Mouse (Mus musculus) T-cell, adult 2 months (primary cell): ENCODE measurements around the gene Tyk2.

Experiments used
- DNase-seq: peaks from one replicate; pipeline ENCODE4 v3.0.0; 2022; ENCODE audit warnings: low spot score

The Tyk2 gene

DNA sequence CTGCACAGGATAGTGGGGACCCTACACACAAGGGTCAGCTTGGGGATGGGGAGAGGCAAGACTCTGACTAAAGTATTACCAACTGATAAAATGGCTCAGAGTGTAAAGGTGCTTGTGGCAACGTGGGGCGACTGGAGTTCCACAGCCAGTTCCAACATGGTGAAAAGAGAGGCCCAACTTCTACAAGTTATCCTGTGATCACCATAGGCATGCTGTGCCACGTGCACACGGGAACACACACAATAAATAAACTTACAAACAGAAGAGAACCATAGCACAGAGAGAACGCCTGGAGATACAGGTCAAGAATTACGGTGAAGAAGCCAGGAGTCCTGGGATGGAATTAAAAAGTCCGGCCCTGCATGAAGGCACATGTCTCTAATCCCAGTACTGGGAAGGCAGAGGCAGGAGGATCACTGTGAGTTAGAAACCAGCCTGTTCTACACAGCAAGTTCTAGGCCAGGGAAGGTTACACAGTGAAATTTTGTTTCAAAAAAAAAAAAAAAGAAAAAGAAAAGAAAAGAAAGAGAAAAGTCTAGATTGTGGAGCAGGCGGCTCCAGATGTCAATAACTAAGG lies 18.1 kb upstream of the Tyk2 start:
- DNase-seq: no peak

- DNase-seq: no peak
Observed at GRCm38 (mm10) chr9:21148427-21148826, 17.4 kb upstream of the Tyk2 start.

- DNase-seq: peak; percentile 61
Observed at GRCm38 (mm10) chr9:21146722-21147121, 15.7 kb upstream of the Tyk2 start.

DNA sequence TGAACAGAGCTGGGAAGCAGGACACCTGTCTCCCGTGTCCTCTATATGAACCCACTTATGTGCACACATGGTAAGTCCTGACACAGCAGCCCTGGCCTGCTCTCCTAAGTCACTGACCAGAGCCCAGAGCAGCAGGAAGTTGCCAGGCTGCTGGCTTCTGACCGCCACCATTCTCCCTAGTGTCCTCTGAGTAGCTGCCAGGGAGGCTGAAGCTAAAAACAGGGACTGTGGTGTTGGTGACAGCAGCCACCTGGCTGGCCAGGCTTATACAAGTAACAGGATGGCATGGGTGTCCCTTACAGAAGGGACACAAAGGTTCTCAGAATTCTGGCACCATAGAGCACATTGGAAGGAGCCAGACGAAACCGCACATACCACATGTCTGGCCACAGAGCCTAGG lies 14.4 kb upstream of the Tyk2 start:
- no peak for DNase-seq

DNA sequence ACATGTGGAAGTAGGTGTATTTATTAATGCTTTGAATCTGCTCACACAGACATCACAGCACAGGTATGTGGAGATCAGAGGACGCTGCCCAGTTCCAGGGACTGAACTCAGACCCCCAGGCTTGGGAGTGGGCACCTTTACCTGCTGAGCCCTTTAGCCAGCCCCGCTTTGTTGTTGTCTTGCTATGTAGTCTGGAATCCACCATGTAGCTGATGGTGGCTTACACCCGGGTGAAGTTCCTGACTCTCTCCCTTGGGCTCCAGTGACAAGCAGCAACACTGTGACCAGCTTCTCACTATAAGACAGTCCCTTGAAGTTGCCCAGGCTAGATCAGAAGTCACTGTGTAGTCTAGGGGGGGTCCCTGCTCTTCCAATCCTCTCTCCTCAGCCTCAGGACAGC lies 13.3 kb upstream of the Tyk2 start:
- DNase-seq: no peak

DNA sequence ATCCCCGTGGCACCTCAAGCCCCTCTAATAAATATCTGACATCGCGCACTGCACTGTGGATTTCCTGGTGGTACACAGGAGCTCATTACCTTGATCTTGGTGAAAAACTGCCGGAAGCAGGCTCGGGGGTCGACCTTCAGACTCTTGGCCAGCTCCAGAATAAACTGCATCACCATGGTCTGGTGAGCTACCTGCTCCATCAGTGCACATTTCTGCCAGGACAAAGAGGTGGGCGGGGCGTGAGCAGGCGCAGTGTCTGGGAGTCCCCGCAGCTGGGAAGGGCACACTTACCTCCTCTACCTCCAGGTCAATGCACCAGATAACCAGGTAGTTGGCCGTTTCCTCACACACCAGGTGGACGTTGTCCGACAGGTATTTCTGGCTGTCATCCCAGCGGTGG lies 10.9 kb upstream of the Tyk2 start:
- no peak for DNase-seq

DNA sequence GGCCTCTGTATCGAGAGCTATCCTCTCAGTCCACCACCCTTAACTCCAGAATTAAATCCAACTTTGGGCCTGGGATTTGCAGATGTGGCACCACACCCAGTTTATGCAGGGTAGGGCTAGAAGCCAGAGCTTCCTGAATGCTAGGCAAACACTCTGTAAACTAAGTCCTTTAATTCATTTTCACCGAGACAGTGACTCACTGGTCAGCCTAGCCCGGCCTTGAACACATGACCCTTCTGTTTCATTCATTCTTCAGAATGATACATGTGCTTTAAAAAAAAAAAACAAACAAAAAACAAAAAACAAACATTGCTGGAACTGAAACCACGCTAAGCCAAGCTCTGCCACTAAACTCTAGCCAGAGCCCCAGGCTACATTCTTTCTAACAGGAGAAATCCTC lies 7.3 kb upstream of the Tyk2 start:
- no peak for DNase-seq

GRCm38 (mm10) chr9:21137229-21137628 lies 6.2 kb upstream of the Tyk2 start:
- DNase-seq: peak; percentile 71

- peak; percentile 54 for DNase-seq
Observed at GRCm38 (mm10) chr9:21136401-21136800, 5.4 kb upstream of the Tyk2 start.

DNA sequence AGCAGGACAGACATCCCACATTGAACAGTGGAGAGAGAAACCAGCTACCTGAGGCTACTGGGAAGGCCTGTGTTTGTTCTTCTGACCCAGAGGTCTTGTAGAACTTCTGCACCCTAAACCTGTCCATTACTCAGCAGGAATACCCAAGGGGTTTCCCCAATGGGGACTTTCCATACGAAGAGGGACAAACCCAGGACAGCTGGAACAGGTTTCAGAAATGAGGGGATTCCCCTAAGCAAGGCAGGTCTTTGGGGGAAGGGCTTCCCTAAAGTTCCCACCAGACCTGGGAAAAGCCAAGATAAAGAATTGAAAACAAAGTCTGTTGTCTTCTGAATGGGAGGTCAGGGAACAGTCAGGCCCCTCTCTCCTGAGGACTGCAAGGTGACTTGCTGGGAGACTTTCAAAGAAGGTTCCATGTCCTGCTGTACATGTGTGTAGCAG lies 4.9 kb upstream of the Tyk2 start:
- DNase-seq: peak; percentile 47

DNA sequence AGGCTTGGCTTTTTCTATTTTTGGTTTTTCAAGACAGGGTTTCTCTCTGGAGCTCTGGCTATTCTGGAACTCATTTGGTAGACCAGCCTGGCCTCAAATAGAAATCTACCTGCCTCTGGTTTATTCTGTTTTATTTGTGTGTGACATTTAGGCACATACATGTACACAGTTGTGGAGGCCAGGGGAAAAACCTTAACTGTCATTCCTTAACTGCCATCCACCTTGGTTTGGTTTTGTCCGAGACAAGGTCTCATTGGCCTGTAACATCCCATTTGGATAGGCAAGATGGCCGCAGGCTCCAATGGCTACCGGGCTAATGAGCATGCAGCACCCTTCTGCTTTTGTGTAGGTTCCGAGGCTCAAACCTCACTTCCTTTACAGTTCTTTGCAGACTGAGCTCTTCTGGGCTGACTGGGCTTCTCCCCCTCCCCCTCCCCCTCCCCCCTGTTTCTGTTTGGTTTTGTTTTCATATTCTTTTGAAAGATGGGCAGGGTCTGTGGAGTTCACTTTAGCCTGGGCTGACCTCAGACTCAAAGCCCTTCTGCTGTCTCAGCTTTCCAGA lies 4.4 kb upstream of the Tyk2 start:
- DNase-seq: no peak

- no peak for DNase-seq
Observed at GRCm38 (mm10) chr9:21134595-21135328, 3.7 kb upstream of the Tyk2 start.

GRCm38 (mm10) chr9:21133064-21133707 lies 2.1 kb upstream of the Tyk2 start:
- peak; percentile 73 for DNase-seq

DNA sequence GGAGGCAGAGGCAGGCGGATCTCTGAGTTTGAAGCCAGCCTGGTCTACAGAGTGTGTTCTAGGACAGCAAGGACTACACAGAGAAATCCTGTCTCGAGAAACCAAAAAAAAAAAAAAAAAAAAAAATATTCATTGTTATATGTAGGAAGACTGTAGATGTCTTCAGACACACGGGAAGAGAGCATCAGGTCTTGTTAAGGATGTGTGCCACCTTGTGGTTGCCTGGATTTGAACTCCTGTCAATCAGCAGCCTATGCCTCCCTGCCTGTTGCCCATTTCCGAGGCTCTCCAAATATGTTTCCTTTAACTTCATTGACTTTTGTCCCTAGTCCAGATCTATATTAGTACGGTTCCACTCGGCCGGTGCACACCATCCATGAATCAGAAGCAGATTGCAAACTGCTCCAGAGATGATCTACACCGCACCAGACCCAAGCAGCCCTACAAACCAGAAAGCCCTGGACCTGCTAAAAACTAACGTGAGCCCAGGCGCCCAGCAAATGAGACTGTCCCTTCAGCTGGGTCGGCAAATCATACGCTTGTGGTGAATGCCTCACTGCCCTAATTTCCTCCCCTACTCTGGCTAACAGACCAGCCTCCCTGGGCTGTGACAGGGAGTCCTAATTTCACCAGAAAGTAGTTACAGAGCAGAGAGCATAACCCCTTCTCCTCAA lies 1.2 kb upstream of the Tyk2 start:
- no peak for DNase-seq

DNA sequence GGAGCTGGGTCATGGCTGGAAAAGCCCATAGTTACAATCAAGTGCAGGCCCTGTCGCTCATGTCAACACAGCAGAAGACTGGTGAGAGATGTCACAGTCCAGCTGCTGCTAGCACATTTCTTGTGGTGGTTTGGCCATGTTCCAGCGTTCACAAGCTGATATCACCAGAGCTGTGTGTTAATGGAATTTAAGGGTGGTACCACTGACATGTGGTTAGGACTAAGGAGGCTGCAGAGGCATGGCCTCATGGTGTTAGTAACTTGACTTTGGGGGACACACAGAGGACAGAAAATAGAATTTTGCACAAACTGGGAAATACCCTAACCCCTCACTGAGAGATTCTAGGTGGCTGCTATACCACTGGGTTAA lies 4.8 kb downstream of the Tyk2 start:
- no peak for DNase-seq

GRCm38 (mm10) chr9:21125502-21126258 lies 5.4 kb downstream of the Tyk2 start:
- no peak for DNase-seq

DNA sequence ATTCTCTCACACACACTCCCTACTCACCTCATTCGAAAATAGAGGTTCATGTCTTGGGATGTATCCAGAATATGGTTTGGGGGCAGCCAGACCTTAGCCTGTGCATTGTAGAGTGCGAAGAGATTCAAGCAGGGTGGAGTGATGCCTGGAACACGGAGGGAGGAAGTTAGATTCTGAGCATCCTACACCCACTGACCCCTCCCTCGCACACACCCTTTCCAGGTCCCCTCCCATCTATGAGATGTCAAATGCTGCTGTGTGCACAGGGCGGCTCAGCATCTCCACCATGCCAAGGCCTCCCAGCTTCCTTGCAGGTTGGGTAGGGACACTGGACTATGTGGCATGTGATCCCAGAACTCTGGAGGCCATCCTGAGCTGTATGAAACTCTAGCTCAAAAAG lies 6.2 kb downstream of the Tyk2 start:
- DNase-seq: no peak

GRCm38 (mm10) chr9:21121483-21121882 lies 9.6 kb downstream of the Tyk2 start:
- DNase-seq: no peak

DNA sequence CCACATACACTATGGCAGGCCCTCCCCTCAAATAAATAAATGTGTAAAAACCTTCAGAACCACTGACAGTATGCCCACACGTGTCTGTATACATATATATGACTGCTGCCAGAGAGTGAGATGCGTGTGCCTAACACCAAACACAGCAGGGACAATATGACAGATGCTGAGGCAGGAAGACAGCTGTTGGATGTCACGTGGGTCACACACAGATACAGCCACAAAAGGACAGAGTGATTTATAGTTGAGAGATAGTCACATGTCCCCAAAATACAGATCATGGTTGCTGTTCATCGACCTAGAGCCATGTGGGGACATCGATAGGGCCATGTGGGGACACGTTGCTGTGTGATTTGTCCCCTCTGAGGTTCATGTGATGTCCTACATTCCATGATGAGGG lies 14.0 kb downstream of the Tyk2 start:
- DNase-seq: no peak

DNA sequence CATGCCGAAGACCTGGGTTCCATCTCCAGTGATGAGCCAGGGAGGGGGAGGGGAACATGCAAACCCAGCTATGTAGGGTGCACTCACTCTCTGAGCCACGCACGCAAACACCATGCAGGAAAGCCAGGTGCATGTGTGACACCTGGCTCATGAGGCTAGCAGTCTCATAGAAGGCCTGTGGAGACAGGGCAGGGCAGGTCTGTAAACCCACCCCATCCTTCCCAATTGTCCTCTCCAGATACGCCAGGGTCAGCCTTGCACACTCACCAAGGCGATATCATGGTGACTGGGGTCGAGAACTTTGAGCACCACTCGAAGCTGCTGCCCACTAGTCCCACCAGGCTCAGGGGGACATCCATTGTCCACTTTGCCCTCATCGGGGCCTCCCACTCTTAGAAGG lies 15.9 kb downstream of the Tyk2 start:
- no peak for DNase-seq

DNA sequence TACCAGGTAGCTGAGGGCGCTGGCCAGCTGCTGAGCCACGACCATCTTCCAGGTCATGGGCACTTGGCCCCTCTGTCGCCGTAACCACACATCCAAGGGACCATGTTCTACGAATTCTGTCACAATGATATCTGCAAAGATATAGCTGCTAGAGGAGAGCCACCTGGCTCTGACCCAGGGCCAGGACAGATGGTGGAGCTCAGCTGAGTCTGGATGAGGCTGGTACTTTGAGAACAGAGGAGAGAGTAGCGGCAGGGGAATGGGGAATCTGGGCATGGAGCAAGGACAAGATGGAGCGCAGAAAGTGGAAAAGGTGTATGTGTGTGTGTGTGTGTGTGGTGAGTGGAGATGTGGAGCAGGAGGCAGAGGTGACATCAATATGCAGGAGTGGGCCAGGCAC lies 16.9 kb downstream of the Tyk2 start:
- no peak for DNase-seq

DNA sequence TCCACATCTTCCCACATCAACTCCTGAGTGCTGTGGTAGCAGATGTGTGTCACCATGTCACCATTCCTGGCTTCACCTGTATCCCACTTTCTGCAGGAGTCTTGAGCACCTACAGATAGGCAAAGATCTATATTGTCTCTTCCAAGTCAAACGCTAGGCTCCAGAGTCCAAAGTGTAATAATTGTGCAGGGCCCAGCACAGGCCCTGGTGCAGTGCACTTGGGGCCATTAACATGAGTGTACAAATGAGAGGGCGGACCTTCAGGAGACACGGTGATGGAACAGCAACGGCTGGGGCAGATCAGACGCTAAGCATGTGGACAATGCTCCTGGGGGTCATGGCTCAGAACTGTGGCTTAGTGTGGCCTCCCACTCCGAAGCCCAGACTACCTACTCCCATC lies 17.3 kb downstream of the Tyk2 start:
- no peak for DNase-seq
